Mouse (Mus musculus): ENCODE results near the gene Crabp2.

The Crabp2 gene

DNA sequence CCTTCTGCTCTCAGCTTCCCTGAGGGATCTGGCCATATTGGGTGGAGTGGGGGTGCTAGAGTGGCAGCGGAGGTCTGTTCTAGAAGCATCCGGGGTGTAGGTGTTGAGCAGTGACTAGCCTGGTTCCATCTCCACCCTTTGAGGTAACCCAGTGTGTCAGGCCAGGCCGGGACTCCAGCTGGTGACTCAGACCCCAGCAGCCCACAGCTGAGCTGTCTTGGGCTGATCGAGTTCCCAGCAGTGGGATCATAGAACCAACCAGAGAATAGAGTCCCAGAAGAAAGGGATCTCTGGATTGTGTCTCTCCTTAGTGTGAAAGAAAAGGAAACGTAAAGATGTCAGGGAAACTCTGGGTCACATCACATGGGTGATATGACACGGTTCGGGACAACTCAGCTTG is 10.9 kb downstream of the Crabp2 start:
- DNase-seq: no peak

DNA sequence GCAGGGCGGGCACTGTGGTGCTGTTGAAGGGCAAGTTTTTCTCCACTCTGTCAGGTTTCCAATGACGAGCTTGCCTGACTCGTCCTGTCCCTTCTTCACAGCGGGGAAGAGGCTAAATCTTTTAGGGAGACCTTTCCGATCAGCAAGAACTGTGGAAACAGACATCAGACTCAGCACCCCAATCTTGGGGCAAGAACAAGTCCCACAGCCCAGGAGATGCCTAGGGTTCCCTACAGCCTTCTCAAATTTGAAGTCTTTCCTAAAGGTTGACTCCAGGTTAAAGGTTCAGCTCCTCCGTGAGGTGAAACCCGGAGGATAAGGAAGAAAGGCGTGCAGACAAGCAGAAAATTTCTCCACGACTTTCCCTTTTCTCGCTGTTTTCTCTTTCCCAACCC is 11.7 kb downstream of the Crabp2 start:
- no peak for DNase-seq

DNA sequence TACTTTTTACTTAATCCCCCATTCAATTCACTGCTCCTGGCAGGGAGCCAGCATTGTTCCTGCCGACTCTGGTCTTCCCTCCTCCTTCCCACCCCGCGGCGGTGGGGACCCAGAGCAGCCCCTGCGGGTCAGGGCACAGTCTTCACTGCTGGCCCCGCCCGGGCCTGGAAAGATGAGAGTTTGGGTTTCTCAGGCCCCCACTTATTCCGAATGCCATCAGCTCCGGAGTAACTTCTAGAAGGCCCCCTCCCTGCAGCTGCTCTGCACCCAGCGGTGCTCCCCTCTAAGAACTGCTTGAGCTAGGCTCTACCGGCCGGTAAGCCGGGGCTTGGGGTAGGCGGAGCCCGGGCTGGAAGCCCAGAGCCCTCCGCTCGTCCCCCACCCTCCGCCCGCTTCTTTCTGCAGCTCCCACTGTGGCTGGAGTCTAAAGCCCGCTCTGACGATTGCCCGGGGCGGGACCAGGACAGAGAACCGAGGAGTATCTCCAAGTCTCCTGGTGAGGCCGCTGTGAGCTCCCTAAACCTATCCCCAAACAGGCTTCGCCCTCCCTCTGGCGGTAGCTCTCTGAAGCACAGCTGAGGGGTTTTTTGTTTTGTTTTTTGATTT is 12.2 kb downstream of the Crabp2 start:
- peak; percentile 61 for DNase-seq

DNA sequence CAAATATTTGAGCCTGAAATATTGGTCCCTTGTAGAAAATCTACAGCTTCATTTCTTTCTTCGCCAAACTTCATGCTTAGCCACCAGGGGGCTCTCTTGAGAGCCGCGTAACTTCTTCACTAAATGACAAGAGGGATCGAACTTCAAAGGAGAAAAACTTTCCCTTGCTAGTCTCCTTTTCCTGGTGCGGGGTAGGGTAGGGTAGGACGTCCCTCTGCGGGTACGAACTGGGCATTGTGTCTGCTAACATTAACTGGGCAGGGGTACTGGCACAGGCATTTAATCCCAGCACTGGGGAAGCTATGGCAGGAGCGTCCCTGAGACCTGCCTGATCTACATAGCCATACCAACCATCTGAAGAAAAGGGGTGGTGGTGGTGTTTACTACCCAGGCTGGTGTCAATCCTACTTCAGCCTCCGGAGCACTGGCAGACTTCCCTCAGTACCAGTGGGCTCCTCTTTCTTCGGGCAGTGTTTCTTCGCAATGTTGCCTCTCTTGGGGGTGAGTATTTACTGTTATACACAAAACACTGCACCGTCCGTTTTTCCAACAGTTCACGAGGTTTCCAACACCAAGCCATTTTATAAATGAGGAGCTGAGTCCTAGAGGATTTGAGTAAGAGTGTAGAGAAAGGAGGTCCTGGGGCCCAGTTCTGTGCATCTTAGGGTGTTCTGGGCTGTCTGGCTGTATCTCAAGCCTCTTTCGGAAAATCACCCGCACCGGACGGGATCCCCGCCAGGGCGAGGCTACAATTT is 21.9 kb downstream of the Crabp2 start:
- DNase-seq: no peak

DNA sequence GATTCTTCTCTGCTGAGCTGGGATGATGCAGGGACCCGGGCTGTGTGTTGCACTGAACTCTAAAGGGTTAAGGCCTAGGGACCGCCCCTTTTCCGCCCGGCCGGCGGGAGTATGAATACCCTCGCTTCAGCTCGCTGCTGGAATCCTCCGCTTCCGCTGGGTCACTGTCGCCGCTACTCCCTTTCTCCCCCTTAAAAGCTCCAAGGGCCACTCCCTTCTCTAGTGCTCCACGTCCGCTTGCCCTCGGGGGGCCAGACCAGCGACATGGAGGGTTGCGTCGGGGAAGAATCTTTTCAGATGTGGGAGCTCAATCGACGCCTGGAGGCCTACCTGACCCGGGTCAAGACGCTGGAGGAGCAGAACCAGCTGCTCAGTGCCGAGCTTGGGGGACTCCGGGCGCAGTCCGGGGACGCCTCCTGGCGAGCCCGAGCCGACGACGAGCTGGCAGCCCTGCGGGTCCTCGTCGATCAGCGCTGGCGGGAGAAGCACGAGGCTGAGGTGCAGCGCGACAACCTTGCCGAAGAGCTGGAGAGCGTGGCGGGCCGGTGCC is 22.5 kb downstream of the Crabp2 start, which contains the start of gene Nes:
Gene Nes (plus strand): TSS at position 140 of the 550 bp plus-strand sequence.
- DNase-seq: no peak

DNA sequence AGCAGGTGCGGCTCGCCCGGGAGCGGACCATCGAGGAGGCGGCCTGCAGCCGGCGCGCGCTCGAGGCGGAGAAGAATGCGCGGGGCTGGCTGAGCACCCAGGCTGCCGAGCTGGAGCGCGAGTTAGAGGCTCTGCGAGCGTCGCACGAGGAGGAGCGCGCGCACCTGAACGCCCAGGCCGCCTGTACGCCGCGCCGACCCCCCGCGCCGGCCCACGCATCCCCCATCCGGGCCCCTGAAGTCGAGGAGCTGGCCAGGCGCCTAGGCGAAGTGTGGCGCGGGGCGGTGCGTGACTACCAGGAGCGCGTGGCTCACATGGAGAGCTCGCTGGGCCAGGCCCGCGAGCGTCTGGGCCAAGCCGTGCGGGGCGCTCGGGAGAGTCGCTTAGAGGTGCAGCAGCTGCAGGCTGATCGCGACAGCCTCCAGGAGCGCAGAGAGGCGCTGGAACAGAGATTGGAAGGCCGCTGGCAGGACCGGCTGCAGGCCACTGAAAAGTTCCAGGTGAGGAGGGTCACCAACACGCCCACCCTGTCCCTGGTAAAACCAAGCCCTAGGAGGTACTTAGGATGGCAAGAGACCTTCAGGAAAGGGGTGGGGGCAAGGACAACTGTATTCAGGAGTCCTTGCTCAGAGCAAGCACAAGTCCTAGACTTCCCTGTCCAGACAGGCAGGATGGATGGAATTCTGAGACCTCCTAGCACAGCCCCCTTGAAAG is 23.2 kb downstream of the Crabp2 start:
- no peak for DNase-seq

DNA sequence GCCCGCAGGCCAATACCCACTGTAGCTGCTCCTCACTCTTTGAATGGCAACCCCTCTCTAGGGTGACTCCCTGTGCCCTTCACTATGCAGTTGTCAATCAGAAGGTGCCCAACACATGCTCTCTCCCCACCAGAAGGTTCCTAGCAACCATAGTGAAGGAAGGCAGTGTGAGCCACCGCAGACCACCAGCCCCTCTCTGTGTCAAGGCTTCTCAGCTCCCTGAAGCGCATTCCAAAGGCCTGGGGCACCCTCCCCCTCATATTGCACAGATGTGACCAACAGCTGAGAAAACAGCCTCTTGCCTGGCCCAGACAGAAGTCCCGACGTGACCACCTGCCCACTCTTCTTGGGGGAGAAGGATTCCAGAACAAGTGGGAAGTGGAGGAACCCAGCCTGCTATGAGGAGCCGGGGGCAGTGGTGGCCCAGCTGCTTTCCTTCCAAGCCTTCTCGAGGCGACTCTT is 23.8 kb downstream of the Crabp2 start:
- DNase-seq: no peak

DNA sequence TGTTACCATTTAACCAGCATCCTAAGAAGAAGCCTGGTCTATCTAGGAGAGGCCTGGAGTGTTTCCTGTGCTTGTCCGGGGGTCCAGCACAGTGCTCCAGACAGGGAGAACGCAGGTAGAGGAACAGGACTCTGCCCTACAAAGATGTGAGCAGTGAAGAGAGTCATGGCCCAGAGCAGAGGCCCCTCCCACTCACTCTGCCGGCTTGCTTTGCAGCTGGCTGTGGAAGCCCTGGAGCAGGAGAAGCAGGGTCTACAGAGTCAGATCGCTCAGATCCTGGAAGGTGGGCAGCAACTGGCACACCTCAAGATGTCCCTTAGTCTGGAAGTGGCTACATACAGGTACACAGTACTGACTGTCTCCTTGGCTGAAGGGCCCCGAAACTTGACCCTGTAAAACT is 24.3 kb downstream of the Crabp2 start:
- DNase-seq: no peak

DNA sequence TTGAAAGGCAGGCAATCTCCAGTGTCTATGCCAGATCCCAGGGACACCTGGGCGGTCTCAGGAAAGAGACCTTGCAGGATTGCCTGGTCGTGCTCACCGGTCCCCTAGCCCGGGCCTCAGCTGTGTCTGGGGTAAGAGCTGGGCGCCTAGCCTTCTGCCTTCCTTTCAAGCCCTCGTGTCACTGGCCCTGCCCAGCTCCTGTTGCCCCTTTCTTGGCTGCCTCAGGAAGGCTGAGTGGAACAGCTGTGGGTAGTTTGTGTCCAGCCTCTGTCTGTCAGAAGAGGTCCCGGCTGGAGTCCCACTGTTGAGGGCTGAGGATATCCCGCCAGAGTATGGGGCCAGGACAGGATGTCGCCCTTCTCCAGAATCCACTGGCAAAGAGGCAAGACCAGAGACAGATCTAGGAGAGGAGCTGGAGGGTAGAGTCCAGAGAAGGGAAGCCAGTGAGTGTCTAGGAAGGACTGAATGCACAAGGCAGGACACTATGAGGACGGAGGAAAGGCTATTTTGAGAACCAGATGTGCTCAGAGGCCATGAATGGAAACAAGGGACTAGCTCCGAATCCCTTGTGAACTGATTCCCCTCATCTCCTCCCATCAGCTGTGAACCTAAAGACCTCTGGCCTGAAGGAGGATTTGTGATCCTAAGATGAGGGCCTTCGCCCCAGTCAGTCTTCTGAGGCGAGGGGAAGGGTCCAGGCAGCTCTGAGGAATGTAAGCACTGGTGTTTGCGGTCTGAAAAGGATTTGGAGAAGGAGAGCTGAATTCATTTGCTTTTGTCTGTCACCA is 25.3 kb downstream of the Crabp2 start:
- DNase-seq: no peak

DNA sequence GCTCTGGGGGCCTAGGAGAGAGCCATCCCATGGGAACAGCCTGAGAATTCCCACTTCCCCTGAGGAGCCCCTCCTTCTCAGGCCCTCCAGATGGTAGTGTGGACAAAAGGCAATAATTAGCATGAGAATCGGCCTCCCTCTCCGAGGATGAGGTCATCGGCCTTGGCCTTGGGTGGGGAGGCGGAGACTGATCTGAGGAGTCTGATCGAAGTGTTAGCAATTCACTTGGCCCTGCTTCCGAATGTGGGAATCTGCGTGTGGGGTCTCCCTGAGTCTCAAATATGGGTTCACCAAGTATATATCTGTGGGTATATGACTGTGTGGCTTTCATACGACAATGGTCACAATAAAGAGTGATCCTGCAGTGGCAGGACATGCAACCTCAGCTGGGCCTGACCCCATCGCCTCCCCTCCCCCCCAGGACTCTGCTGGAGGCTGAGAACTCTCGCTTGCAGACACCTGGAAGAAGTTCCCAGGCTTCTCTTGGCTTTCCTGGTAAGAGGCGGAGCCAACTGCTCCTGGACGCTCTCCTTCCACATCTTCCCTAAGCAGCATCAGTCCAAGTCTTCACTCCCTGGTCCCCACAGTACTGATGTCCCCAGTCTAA is 26.0 kb downstream of the Crabp2 start:
- DNase-seq: no peak

DNA sequence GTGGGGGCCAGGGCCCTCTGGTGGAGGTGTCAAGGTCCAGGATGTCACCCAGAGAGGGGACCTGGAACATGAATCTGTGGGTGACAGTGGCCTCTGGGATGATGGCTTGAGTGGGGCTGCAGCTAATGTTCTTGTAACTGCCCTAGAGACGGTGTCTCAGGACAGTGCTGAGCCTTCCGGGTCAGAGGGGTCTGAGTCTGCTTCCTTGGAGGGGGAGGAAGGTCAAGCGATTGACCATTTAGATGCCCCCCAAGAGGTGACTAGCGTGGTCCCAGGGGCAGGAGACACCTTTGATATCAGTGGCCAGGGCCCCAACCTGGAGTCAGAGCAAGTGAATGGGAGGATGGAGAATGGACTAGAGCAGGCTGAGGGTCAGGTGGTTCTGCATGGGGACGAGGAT is 31.0 kb downstream of the Crabp2 start:
- DNase-seq: no peak

DNA sequence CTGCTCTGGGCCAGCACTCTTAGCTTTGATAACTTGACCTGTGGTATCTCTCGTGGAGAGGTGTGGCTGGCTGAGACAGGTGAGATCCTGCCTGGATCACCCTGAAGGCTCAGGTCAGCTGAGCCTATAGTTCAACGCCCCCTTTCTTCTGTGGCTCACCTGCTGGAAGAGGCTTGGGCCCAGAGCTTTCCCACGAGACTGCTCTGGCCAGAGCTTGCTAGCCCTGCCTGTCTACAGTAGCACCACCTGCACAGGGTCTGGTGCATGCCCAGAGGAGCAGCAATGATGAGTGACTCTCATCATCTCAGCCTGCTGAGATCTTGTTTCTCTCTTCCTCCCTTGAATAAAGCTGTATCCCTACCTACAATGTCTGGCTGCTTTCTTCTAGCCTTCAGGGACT is 31.6 kb downstream of the Crabp2 start:
- no peak for DNase-seq

DNA sequence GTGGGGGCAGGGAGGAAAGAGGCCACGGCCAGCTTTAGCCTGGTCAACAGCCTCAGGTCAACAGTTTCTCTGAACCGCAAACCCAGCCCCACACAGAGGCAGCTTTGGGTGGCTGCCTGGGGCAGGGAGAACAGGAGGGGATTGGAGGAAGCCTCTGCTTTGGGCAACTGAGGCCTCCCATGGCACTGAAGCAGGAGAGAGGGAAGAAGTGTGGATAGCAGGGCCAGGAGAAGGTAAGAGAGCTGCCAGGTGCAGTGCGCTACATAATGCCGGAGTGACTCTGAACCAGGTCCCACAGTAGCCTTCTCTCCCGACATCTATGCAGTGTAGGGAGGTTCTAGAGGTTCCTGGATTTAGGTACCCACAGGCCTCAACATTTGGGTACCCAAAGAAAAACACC is 32.3 kb downstream of the Crabp2 start:
- no peak for DNase-seq

DNA sequence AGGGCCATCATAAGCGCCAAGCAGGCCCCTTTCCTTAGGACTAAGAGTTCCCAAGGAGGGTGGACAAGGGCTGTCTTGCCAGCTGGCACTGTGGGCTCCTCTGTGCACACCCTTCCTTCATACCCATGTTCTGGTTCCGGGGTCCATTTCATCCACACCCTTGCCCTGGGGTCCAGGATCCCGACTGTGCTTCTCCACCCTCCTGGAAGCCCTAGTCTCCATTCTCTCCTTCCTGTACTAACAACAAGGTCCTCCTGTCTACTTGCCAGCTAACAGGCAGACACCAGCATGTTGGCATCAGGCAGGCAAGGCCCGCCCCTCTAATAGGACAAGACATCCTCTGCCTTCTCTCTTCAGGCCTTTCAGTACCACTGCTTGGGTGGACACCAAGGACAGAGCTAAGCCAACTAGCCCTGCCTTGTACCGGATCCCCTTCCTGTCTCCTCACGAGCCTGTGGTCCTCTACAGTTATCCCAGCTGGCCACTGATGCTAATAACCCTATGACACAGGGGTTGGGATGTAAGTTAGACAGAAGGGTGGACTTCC is 32.8 kb downstream of the Crabp2 start:
- no peak for DNase-seq

DNA sequence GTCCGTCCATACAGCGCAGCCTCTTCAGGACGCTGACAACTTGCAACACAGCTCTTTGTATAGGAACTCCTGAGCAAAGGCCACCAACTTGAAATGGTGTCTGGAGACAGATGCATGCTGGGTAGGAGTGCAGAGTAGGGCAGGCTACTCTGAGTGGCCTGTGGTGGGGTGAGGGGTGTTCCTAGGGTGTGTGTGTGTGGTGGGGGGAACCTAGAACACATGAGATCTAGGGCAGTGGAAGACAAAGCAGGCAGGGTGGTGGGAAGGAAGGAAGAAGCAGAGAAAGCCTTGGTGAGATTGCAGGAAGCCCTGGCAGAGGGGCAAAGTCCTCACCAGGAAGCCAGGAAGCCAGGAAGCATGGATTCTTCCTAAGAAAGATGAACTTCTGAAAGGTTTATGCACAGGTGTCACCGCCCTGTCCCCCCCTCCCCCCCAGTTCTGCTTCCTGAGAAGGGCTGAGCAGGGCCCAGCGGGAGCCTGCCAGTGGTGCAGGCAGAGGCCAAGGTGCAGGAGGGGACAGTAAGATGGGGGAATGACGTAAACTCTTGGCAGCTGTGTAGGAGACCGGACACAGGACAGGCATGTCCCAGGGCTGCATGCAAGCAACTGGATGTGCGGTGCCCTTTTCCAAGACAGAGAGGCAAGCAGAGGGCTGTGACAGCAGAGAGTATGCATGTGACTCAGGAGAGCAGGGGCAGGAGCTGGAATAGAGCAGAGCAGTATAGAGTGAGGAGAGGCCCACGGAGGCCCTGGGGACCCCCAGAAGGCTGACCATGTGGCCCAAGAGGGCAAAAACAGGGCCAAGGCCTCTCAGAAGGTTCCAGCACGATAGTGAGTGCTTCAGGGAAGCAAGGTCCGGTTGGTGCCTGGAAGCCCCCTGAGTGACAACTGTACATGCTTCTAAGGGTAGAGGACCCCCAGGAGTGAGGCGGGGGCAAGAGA is 33.7 kb downstream of the Crabp2 start:
- DNase-seq: no peak

DNA sequence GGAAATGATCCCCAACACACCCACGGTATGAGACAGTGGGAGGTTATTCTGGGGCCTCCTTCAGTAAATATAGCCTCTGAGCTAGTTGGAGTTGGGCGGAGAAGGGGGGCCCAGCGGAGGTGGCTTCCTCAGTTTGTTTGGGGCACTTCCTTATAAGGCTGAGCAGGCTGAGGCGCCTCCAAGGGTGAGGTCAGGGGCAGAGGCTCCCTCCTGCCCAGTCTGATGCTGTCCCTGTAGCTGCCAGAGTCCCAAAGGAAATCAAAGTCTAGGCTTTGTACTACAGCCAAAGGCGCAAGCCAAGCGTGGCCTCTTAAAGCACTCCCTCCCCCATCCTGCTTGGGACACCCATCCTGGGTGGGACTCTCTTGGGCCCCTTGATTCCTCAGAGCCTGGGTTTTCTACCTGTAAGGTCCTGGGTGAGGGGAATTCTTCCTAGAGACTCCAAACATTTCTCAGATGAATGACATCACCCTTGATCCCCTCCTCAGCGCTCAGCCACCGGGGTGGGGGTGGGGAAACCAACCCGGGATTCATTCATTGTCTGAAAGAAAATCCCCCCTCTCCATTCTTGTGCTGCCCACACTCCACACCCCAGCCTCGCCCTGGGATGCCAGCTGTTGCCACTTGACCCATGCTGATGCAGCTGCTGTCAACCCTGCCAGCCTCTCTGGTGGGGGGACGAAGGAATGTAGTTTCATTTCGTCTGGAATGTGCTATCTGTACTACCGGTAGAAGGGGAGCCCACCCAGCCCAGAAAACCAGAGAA is 34.6 kb downstream of the Crabp2 start:
- no peak for DNase-seq

DNA sequence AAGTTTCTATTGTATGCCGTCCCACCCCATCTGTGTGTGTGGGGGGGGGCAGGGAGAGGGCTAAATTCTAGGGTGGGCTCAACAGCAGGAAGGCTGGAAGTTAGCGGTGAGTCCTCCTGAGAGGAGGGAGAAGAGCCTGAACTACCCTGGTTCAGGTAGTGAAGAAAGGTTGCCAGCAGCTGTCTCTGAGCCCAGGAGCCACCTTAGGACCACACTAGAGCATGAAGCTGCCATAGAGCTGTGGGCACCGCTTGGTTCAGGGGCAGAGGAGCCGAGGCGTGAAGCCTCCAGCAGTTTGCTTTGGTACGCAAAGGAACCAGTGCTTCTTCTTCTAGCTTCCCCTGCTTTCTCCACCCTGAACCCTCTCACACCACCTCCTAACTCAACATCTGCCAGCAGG is 35.2 kb downstream of the Crabp2 start:
- no peak for DNase-seq

DNA sequence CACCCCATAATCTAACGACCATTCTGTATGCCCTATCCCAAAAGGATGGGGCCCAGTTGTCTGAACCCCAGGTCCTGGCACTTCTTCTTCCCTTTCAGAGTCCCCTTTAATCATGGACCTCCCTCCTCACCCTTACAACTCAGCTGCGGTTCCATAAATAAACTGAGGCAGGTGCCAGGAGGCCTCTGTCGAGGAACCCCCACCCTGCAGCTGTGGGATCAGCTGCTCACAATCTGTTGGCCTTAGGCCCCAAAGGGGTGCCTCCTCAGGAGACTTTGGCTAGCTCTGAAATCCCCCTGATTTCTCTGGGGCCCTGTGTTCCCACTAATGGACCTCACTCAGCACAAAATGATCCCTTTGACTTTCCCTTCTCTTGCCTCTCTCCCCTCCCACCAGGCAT is 35.6 kb downstream of the Crabp2 start:
- DNase-seq: no peak

DNA sequence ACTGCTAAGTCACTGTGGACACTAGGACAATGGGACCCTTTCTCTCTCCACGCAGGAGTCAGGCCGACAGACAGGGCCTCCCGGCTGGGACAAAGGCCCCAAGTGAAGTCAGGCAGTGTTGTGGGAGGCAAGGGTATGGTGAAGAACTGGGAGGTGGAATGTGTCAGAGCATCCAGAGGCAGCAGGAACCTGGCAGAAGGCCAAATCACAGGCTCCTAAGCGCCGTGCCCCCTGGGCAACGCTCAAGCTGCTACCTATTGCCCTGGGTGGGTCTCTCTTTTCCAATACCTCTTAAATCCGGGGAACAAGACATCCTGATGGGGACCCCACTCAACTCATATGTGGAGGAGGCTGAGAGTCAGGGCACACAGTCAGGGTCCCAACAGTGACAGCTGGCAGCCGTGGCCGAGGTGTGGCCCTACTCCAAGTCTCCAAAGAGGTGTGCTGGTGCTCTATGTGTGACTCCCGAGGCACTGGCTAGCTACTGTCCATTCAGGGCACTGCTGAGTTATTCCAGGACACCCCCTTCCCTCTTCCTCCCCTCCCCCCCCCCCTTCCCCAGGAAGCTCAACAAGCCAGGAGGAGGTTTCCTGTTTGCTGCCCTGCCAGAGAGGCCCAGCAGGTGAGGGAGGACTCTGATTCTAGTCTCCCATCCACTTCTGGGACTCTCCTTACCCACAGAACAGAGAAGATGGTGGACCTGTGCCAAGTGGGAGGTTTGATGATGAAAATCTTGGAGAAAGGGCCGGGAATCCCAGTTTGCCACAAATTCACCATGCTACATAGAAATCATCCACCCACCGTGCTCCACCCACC is 37.2 kb downstream of the Crabp2 start:
- no peak for DNase-seq
